Mouse (Mus musculus): ENCODE measurements around the gene Otulinl. TPM values are rescaled to one million over a fixed set of nuclear protein-coding genes. Genes with fewer than 3 reads are reported as not detected.

Otulinl gene
- total RNA-seq, 2 experiments from 2014 or later = 2.7 to 3.6 TPM

DNA sequence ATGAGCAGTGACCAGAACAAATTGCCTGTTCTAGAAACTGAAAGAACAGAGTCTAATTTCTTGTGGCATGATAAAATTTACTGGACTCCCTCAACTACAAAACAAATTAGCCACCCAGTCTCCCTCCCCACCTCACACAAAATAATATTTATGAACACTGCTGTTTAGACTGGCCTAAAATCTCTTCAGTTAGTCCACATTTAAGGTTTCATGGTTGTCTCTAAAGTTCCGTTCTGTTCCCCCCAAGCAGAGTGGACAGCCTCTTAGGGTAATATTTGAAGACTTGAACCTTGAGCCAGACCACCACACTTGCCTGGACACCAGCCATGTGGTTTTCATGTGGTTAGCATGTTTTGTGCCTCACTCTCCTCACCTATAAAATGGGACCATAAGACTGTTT, 1.8 kb upstream of the Otulinl start:
- intact Hi-C loops (cut with DNase I) = no loop called here

GRCm38 (mm10) chr15:27682619-27683018, 1.2 kb upstream of the Otulinl start:
- DNase-seq (ENCODE audit: low spot score) = no peak
- intact Hi-C loops (cut with DNase I) = no loop called here

More for the DNA sequence above, 1.8 kb upstream of the Otulinl start:
- no peak for DNase-seq (ENCODE audit: low spot score)

DNA sequence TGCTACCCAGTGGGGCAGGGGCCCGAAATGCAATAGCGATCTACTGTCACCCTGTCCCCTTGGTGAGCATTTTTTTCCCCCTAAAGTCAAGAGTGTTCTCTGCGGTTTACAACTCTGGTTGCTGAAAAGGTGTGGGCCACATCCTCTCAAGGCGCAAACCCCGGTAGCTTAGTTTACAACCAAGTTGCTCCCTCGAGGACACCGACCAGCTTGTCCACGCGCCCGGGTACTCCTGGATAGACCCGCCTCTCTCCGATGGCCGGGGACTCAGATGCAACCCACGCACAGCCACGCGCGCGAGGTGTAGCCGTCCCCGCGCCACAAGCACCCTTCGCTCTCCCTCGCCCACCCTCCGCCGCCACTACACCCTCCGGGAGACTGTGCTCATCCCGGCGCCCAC, 382 bp downstream of the Otulinl start:
- DNase-seq (ENCODE audit: low spot score) = no peak
- intact Hi-C loops (cut with DNase I) = no loop called here

DNA sequence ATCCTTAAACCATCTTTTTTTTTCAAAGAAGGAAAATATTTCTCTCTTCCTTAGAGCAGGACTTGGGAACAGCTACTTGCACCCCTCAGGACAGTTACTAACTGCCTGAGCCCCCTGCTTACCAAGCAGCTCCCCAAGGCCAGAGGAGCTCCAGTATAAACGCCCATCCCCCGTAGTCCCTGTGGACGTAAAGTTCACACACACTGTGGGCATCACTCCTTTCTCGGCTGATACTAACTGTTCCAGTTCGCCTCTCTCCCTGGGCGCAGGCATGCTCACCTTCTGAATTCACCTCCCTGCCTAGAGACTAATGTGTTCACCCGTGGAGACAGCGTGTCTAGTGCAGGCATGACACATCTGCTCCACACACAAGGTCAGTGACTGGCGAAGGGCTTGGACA, 2.9 kb downstream of the Otulinl start:
- DNase-seq (ENCODE audit: low spot score) = no peak
- intact Hi-C loops (cut with DNase I) = no loop called here

- intact Hi-C loops (cut with DNase I) = no loop called here
- DNase-seq (ENCODE audit: low spot score) = no peak
These were observed 3.6 kb downstream of the Otulinl start for GRCm38 (mm10) chr15:27677801-27678200.

- DNase-seq (ENCODE audit: low spot score) = no peak
- intact Hi-C loops (cut with DNase I) = no loop called here
These were observed 5.2 kb downstream of the Otulinl start for GRCm38 (mm10) chr15:27676211-27676610.

DNA sequence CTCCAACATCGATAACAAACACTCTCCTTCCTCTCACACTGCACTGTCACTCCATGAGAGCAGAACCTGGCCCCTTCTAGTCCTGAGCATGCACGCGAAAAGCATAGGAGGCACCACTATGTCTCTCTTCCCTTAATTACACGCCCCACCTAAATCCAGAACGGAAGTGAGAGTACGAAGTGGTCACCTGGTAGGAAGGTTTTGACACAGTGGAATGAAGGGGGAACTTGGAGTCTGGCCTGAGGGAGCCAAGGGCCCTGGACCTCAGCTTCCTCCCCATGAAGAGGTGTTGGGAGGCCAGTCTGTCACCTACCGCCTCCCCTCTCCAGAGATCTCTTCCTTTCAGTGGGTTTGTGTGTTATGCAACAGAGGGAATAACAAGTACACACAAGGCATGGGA, 6.3 kb downstream of the Otulinl start:
- no peak for DNase-seq (ENCODE audit: low spot score)
- intact Hi-C loops (cut with DNase I) = no loop called here

DNA sequence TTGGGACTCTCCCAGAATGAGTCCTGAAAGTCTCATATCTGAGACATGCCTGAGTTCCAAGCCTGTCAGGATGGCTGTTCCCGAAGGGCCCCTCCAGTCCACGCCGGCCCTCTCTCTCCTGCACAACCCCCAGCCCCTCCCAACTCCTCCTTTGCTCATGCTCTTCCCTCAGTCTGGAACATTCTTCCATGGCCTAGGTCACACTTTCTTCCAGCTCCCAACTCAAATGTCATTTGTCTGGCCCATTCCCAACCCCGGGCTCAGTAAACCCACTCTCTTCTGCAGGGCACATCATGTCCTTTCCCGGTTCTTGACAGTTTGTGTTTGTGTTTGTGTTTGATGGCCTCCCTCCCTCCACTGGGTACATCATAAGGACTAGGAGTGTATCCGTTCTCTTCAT, 7.3 kb downstream of the Otulinl start:
- DNase-seq (ENCODE audit: low spot score) = no peak
- intact Hi-C loops (cut with DNase I) = no loop called here

GRCm38 (mm10) chr15:27673151-27673550, 8.2 kb downstream of the Otulinl start:
- intact Hi-C loops (cut with DNase I) = no loop called here
- no peak for DNase-seq (ENCODE audit: low spot score)

- intact Hi-C loops (cut with DNase I) = no loop called here
- no peak for DNase-seq (ENCODE audit: low spot score)
These were observed 9.1 kb downstream of the Otulinl start for GRCm38 (mm10) chr15:27672259-27672658.

GRCm38 (mm10) chr15:27671612-27672245, 9.7 kb downstream of the Otulinl start:
- intact Hi-C loops (cut with DNase I) = no loop called here
- DNase-seq (ENCODE audit: low spot score) = no peak

- intact Hi-C loops (cut with DNase I) = no loop called here
- no peak for DNase-seq (ENCODE audit: low spot score)
These were observed 10.7 kb downstream of the Otulinl start for GRCm38 (mm10) chr15:27670708-27671107.

DNA sequence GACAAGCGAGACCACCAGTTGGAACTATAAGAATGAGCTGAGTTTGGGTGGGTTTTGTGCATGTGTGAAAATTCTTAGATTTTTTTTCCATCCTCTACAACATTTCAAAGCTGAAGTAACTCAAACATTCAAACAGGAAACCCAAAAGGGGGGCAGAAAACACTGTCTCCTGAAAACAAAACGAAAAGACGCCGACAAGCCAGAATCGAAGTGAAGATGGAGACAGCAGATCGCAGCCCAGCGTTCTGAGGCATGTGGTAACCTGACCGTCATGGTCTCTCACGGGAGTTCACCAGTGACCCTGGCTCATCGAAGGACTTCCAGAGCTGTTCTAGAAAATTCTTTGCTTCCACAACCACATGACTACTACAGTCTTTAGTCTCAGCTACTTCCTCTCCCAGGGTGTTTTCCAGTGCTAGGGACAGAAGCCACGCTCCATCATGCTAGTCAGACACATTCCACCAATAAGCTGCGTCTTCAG, 11.4 kb downstream of the Otulinl start:
- intact Hi-C loops (cut with DNase I) = no loop called here
- DNase-seq (ENCODE audit: low spot score) = no peak

- intact Hi-C loops (cut with DNase I) = no loop called here
These were observed 12.1 kb downstream of the Otulinl start for GRCm38 (mm10) chr15:27669276-27669675.

DNA sequence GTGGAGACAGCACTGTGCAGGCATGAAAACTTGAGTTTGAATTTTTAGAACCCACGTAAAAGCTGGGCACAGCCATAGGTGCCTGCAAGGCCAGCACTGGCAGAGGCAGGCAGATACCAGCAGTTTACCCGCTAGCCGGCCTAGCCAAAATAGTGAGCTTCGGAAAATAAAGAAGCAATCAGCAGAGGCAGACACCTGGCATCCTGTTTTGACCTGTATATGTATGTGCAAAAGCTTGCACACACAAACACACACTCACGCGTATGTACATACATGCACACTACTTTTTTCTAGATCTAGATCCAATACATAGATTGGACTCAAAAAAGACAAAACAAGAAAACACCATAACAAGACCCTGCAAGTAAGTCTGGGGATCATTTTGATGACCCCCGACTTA, 12.8 kb downstream of the Otulinl start:
- DNase-seq (ENCODE audit: low spot score) = no peak
- intact Hi-C loops (cut with DNase I) = no loop called here

More at GRCm38 (mm10) chr15:27669276-27669675, 12.1 kb downstream of the Otulinl start:
- DNase-seq (ENCODE audit: low spot score) = no peak

- DNase-seq (ENCODE audit: low spot score) = no peak
- intact Hi-C loops (cut with DNase I) = no loop called here
These were observed 13.3 kb downstream of the Otulinl start for GRCm38 (mm10) chr15:27668001-27668461.

DNA sequence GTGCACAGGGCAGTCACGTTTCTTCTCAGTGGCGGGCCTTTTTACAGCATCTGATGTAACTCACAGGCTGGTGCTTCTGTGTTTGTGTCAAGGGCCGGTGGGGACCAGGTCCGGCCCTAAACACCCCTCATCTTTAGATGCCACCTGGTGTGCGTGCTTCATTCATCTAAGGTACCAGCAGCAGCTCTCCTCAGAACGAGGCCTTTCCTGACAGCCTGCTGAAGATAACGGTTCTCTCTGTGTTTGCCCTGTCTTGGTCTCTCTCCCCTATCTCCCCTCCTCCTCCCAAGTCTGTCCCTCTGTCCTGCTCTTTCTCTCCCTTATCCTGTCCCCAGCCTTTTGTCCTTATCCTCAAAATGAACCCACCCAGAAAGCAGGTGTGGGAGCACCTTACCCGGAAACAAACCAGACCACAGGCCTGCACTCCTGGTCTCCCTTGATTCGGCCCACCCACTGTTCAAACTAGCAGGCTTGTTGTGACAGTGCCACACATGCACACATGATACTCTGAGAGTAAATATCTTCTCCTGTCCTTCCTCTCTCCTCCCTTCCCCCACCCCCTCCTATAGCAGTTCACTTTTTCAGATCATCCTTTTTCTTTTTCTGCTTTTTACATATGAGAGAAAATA, 14.4 kb downstream of the Otulinl start:
- intact Hi-C loops (cut with DNase I) = no loop called here
- DNase-seq (ENCODE audit: low spot score) = no peak

- intact Hi-C loops (cut with DNase I) = no loop called here
- no peak for DNase-seq (ENCODE audit: low spot score)
These were observed 15.9 kb downstream of the Otulinl start for GRCm38 (mm10) chr15:27665392-27665911.

DNA sequence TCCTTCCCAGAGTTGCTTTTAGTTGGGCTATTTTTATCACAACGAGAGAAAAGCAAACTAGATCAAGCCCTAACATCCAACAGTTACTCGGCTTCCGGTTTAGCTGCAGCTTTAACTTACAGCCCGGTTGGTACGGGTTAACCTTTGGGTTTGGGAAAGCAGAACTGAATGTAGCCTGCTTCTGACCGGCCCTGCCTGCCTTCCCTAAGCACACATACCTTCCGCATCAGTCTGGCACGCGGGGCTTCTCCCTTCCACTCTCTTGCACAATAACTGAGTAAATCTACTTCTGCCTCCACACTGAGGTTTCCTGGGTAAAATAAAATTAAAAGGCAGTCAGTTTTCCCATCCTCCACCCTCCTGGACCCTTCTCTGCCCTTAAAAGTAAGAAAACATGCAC, 17.3 kb downstream of the Otulinl start:
- no peak for DNase-seq (ENCODE audit: low spot score)
- intact Hi-C loops (cut with DNase I) = no loop called here

DNA sequence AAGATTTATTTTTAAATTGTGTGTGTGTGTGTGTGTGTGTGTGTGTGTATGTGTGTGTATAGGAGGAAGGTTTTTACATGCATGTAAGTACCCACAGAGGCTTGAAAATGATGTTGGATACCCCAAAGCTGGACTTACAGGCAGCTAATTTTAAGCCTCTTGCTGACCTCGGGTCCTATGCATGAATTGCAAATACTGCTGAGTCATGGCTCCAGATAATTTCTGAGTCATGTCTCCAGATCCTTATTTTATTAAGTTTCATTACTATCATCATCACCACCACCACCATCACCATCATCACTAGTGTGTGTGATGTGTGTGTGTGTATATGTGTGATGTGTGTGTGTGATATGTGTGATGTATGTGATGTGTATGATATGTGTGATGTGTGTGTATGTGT, 18.7 kb downstream of the Otulinl start:
- intact Hi-C loops (cut with DNase I) = no loop called here
- no peak for DNase-seq (ENCODE audit: low spot score)

DNA sequence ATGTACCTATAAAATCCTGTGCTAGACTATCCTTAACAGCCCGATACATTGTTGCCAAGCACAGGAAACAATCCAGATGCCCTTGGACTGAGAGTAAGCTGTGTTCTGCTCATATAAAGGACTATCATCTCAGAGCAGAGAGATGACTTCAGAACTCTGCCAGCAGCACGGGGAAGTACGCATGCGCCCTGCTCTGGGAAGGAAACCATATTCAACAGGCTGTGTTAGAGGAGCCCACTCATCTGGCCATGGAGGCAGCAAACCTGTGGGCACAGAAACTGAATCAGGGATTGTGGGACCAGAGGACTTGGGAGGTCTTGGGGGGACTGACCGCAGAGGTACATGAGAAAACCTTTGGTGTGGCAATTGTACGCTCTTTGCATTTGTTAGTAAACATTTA, 19.7 kb downstream of the Otulinl start:
- DNase-seq (ENCODE audit: low spot score) = no peak
- intact Hi-C loops (cut with DNase I) = no loop called here

Data from heart, postnatal 25 days (tissue).